Mouse (Mus musculus) MEL (cell line): ENCODE data around the gene Carf. TPM values are rescaled to one million over a fixed set of nuclear protein-coding genes. Genes with fewer than 3 reads are reported as not detected.
"Not testable (repeated sequence)": the region's sequence is repeated elsewhere in the genome, so short reads cannot be mapped to it uniquely, and the experiment has no call there.

Source experiments
- DNase-seq: peaks from one replicate; pipeline ENCODE4 v3.0.0; 2011; ENCODE audit warnings: low read depth, low spot score
- H3K27ac ChIP-seq: 2 replicates; pipeline ENCODE4 v1.5.1; 2012; ENCODE audit warnings: low read depth, mild to moderate bottlenecking, control low read depth, low read length, moderate library complexity; ENCODE audit not compliant: control insufficient read depth
- H3K27me3 ChIP-seq, 2 experiments: fragments of 150-350 bp in 1 of 2; sonication (generic) in 1 of 2; 2 replicates each; pipeline ENCODE4 v1.6.1; 2012; ENCODE audit warnings: low read length in 2 of 2, mild to moderate bottlenecking in 2 of 2, improper control_type of control experiment in 1 of 2, moderate library complexity in 1 of 2; ENCODE audit not compliant: insufficient read depth in 2 of 2, control insufficient read depth in 1 of 2
- H3K36me3 ChIP-seq, 2 experiments: 2 replicates each; pipeline ENCODE4 v1.6.1; 2012 to 2014; ENCODE audit warnings: low read length in 2 of 2, improper control_type of control experiment in 1 of 2, inconsistent platforms in 1 of 2, mild to moderate bottlenecking in 1 of 2; ENCODE audit not compliant: insufficient read depth in 2 of 2, control insufficient read depth in 1 of 2
- H3K4me1 ChIP-seq, 2 experiments: fragments of 150-350 bp in 1 of 2; sonication (generic) in 1 of 2; 2 replicates each; pipeline ENCODE4 v1.6.1; 2012; ENCODE audit warnings: low read length in 2 of 2, improper control_type of control experiment in 1 of 2, mild to moderate bottlenecking in 1 of 2; ENCODE audit not compliant: insufficient read depth in 2 of 2, control insufficient read depth in 1 of 2
- H3K4me3 ChIP-seq, 2 experiments: fragments of 150-350 bp in 1 of 2; sonication (generic) in 1 of 2; 2 replicates each; pipeline ENCODE4 v1.5.1; 2012; ENCODE audit warnings: low read depth in 2 of 2, low read length in 2 of 2, mild to moderate bottlenecking in 2 of 2, moderate library complexity in 2 of 2, control low read depth in 1 of 2, improper control_type of control experiment in 1 of 2; ENCODE audit not compliant: control insufficient read depth in 1 of 2, insufficient read depth in 1 of 2
- H3K79me2 ChIP-seq: 2 replicates; pipeline ENCODE4 v1.6.1; 2012; ENCODE audit warnings: mild to moderate bottlenecking, low read length, moderate library complexity; ENCODE audit not compliant: control insufficient read depth, poor library complexity, insufficient read depth
- H3K9ac ChIP-seq: 2 replicates; pipeline ENCODE4 v1.6.1; 2012; ENCODE audit warnings: low read depth, mild to moderate bottlenecking, control low read depth, low read length, moderate library complexity; ENCODE audit not compliant: control insufficient read depth, poor library complexity, severe bottlenecking
- H3K9me3 ChIP-seq: fragments of 150-350 bp; sonication (generic); replicated peaks from 2 replicates; pipeline ENCODE4 v1.6.1; 2012; ENCODE audit warnings: mild to moderate bottlenecking, low read length, improper control_type of control experiment, moderate library complexity; ENCODE audit not compliant: insufficient read depth
- GATA1 ChIP-seq: IDR thresholded peaks from 2 replicates; pipeline ENCODE4 v1.6.1; 2011; ENCODE audit warnings: low read depth, low read length, improper control_type of control experiment
- MAFK ChIP-seq: IDR thresholded peaks from 2 replicates; pipeline ENCODE4 v1.6.1; 2011; ENCODE audit warnings: low read depth, mild to moderate bottlenecking, low read length, improper control_type of control experiment, borderline replicate concordance
- MEF2A ChIP-seq: IDR thresholded peaks from 2 replicates; pipeline ENCODE4 v1.6.1; 2014; ENCODE audit warnings: low read depth, mild to moderate bottlenecking, inconsistent platforms, low read length, improper control_type of control experiment; ENCODE audit not compliant: poor library complexity, insufficient replicate concordance, severe bottlenecking; ENCODE audit errors: extremely low read depth
- MXI1 ChIP-seq: IDR thresholded peaks from 2 replicates; pipeline ENCODE4 v1.6.1; 2011; ENCODE audit warnings: mild to moderate bottlenecking, low read depth, low read length, improper control_type of control experiment
- POLR2AphosphoS5 ChIP-seq: IDR thresholded peaks from 2 replicates; pipeline ENCODE4 v1.6.1; 2012; ENCODE audit warnings: low read depth, borderline replicate concordance, mild to moderate bottlenecking, inconsistent platforms, low read length, moderate library complexity, mixed read lengths
- RAD21 ChIP-seq: IDR thresholded peaks from 2 replicates; pipeline ENCODE4 v1.6.1; 2011; ENCODE audit warnings: mild to moderate bottlenecking, low read depth, low read length, improper control_type of control experiment
- RCOR1 ChIP-seq: IDR thresholded peaks from 2 replicates; pipeline ENCODE4 v1.6.1; 2012; ENCODE audit warnings: low read depth, mild to moderate bottlenecking, inconsistent platforms, low read length, improper control_type of control experiment
- SIN3A ChIP-seq: IDR thresholded peaks from 2 replicates; pipeline ENCODE4 v1.6.1; 2012; ENCODE audit warnings: low read length, improper control_type of control experiment, inconsistent platforms
- UBTF ChIP-seq: IDR thresholded peaks from 2 replicates; pipeline ENCODE4 v1.6.1; 2012; ENCODE audit warnings: low read depth, mild to moderate bottlenecking, inconsistent platforms, low read length, improper control_type of control experiment, moderate library complexity, borderline replicate concordance; ENCODE audit not compliant: insufficient read depth
- USF2 ChIP-seq, 2 experiments: IDR thresholded peaks; 2 replicates each; pipeline ENCODE4 v1.6.1; 2011 to 2012; ENCODE audit warnings: improper control_type of control experiment in 2 of 2, low read length in 2 of 2, borderline replicate concordance in 1 of 2, inconsistent platforms in 1 of 2, low read depth in 1 of 2, mild to moderate bottlenecking in 1 of 2; ENCODE audit not compliant: insufficient read depth in 1 of 2
- ZNF384 ChIP-seq: IDR thresholded peaks from 2 replicates; pipeline ENCODE4 v1.6.1; 2012; ENCODE audit warnings: low read depth, mild to moderate bottlenecking, inconsistent platforms, low read length, improper control_type of control experiment
- polyA plus RNA-seq, 2 experiments: library from polyadenylated mRNA; stranded (reverse) in 1 of 2; unstranded in 1 of 2; fragments of >175 nt in 1 of 2; fragments of >200 nt in 1 of 2; gene quantifications; 2 replicates each; pipeline versions ENCODE4 v1.2.1 to v1.2.4; 2012; ENCODE audit warnings: low replicate concordance in 2 of 2, low read depth in 1 of 2; ENCODE audit not compliant: insufficient read length in 2 of 2, insufficient read depth in 1 of 2, missing spikeins in 1 of 2
- total RNA-seq: library from RNA; depleted of rRNA; stranded (reverse); fragments of 300-350 nt; gene quantifications from 2 replicates; pipeline ENCODE4 v1.2.3, GENCODE M21; 2012

Gene Carf
- total and polyA plus RNA-seq, 3 experiments: 3.7 to 6.1 TPM; not detected in 1

GRCm38 (mm10) chr1:60170251-60170650 lies 72.2 kb downstream of the Carf start:
- no peaks in the 10 kb centered on the region for H3K9me3 ChIP-seq
- no peaks in the 10 kb centered on the region for H3K36me3 ChIP-seq
- no peak overlapping the region for H3K27ac ChIP-seq
- H3K27me3 ChIP-seq: no peaks in the 10 kb centered on the region
- H3K9ac ChIP-seq: no peak overlapping the region
- H3K79me2 ChIP-seq: no peaks in the 10 kb centered on the region
- DNase-seq: no peak
- H3K4me3 ChIP-seq: no peak overlapping the region
- TF ChIP-seq MAFK (no peak), ZNF384 (no peak), RCOR1 (no peak)
- no peaks in the 10 kb centered on the region for H3K4me1 ChIP-seq

- no peaks in the 10 kb centered on the region for H3K9me3 ChIP-seq
- no peaks in the 10 kb centered on the region for H3K79me2 ChIP-seq
- TF ChIP-seq GATA1 (no peak), UBTF (no peak), MEF2A (no peak), MXI1 (no peak), SIN3A (no peak), RAD21 (no peak), RCOR1 (no peak), POLR2AphosphoS5 (no peak), USF2 (IDR thresholded peaks at IDR 0.05; ENCODE audit: borderline replicate concordance in 1 of 2, insufficient read depth in 1 of 2, low read depth in 1 of 2, low read length in 2 of 2) (no peak)
- H3K9ac ChIP-seq: no peak overlapping the region
- DNase-seq: no peak
- no peaks in the 10 kb centered on the region for H3K4me1 ChIP-seq
- H3K36me3 ChIP-seq: no peaks in the 10 kb centered on the region
- no peak overlapping the region for H3K27ac ChIP-seq
- no peak overlapping the region for H3K4me3 ChIP-seq
- H3K27me3 ChIP-seq: no peaks in the 10 kb centered on the region
Observed at GRCm38 (mm10) chr1:60173119-60173518, 75.1 kb downstream of the Carf start.

DNA sequence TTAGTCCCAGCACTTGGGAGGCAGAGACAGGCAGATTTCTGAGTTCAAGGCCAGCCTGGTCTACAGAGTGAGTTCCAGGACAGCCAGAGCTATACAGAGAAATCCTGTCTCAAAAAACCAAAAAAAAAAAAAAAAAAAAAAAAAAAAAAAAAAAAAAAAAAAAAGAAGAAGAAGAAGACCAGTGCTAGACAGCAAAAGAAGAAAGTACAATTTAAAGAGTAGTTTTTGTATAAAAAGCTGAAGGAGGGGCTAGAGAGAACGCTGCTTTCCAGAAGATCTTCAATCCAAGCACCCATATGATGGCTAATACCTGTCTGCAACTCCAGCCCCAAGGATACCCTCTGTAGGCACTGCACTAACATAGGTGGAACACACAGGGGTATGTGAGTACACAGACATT lies 79.8 kb downstream of the Carf start:
- H3K4me3 ChIP-seq, H3K9ac ChIP-seq, H3K9me3 ChIP-seq, H3K79me2 ChIP-seq, H3K27me3 ChIP-seq, H3K27ac ChIP-seq, H3K4me1 ChIP-seq, DNase-seq: not testable (repeated sequence)
- peaks cover 0 to 14% of the 10 kb centered on the region in 2 experiments; a peak in 2 of 4 replicates for H3K36me3 ChIP-seq
- TF ChIP-seq ZNF384: peak; percentile 73
